Mouse (Mus musculus) megakaryocyte-erythroid progenitor cell, adult 5-6 weeks (primary cell): ENCODE measurements around the gene BC025446. TPM values are rescaled to one million over a fixed set of nuclear protein-coding genes. Genes with fewer than 3 reads are reported as not detected.

ENCODE experiments used
- ATAC-seq: replicated peaks from 2 replicates; pipeline ENCODE4 v1.8.0; 2016; ENCODE audit warnings: mild to moderate bottlenecking, inconsistent platforms; ENCODE audit not compliant: severe bottlenecking, poor library complexity, low FRiP score, low TSS enrichment
- total RNA-seq, 2 experiments: library from RNA; stranded (forward) in 1 of 2; stranded (reverse) in 1 of 2; fragments of 200-1000, 215-1000 nt in 1 of 2; fragments of >200 nt in 1 of 2; fragmentation: Nextera tagmentation in 1 of 2; gene quantifications; 2 replicates each; pipeline ENCODE4 v1.2.3; 2014 to 2017

Gene BC025446
- total RNA-seq, 2 experiments from 2014 or later: not detected

- ATAC-seq: no peak
These were observed 55.7 kb downstream of the BC025446 start for GRCm38 (mm10) chr15:75271891-75272290.

Other genes starting within 250 kb of the BC025446 start
- gene Ly6i, start 232.9 kb upstream of the BC025446 start, total RNA-seq (2014; fragmentation: Nextera tagmentation): not detected in 2 replicates
- gene Ly6i, start 232.9 kb upstream of the BC025446 start, total RNA-seq (2017): not detected in 2 replicates
- 1.4 TPM in 1 of 2 replicates, not detected in the other for gene Ly6a, start 218.3 kb upstream of the BC025446 start, total RNA-seq (2014; fragmentation: Nextera tagmentation)
- gene Ly6a, start 218.3 kb upstream of the BC025446 start, total RNA-seq (2017): not detected in 2 replicates
- not detected in 2 replicates for gene Ly6c1, start 167.5 kb upstream of the BC025446 start, total RNA-seq (2014; fragmentation: Nextera tagmentation)
- not detected in 2 replicates for gene Ly6c1, start 167.5 kb upstream of the BC025446 start, total RNA-seq (2017)
- gene Ly6c2, start 104.4 kb upstream of the BC025446 start, total RNA-seq (2014; fragmentation: Nextera tagmentation): 21.0 TPM in 1 of 2 replicates, not detected in the other
- 0.14 TPM in 1 of 2 replicates, not detected in the other for gene Ly6c2, start 104.4 kb upstream of the BC025446 start, total RNA-seq (2017)
- gene Ly6g, start 61.1 kb upstream of the BC025446 start, total RNA-seq (2014; fragmentation: Nextera tagmentation): not detected in 2 replicates
- 1.4 TPM in 1 of 2 replicates, not detected in the other for gene Ly6g, start 61.1 kb upstream of the BC025446 start, total RNA-seq (2017)
- not detected in 2 replicates for gene Ly6f, start 52.0 kb downstream of the BC025446 start, total RNA-seq (2014; fragmentation: Nextera tagmentation)
- not detected in 2 replicates for gene Ly6f, start 52.0 kb downstream of the BC025446 start, total RNA-seq (2017)